Mouse (Mus musculus) liver, postnatal 0 days (tissue): ENCODE measurements at regions not wholly inside any gene's neighbourhood (a gene's known extent, or its start where the extent isn't known, plus 50 kb on each side); places are given as distances from the start of the nearest gene placed in this dataset.

Experiments used
- ATAC-seq: fragments of 200-750 bp; cut with Nextera tagmentation; 2 replicates; pipeline ENCODE4 v1.8.0; 2017; ENCODE audit warnings: mild to moderate bottlenecking, moderate library complexity
- DNase-seq: peaks from one replicate; pipeline ENCODE4 v3.0.0-alpha.2; 2016
- H3K27ac ChIP-seq: fragments of 300-500 bp; sonication (generic); 2 replicates; pipeline ENCODE4 v1.5.1; 2014; ENCODE audit warnings: antibody characterized with exemption, moderate library complexity, mild to moderate bottlenecking, low read depth
- H3K27me3 ChIP-seq: fragments of 300-500 bp; sonication (generic); 2 replicates; pipeline ENCODE4 v1.6.1; 2014; ENCODE audit warnings: low read length, control low read depth, mixed read lengths; ENCODE audit not compliant: insufficient read depth
- H3K36me3 ChIP-seq: fragments of 300-500 bp; sonication (generic); replicated peaks from 2 replicates; pipeline ENCODE4 v1.6.1; 2014; ENCODE audit warnings: mild to moderate bottlenecking, control low read depth, low read length, moderate library complexity, mixed read lengths; ENCODE audit not compliant: insufficient read depth
- H3K4me1 ChIP-seq: fragments of 300-500 bp; sonication (generic); 2 replicates; pipeline ENCODE4 v1.6.1; 2014; ENCODE audit warnings: antibody characterized with exemption, mild to moderate bottlenecking, control low read depth; ENCODE audit not compliant: insufficient read depth
- H3K4me2 ChIP-seq: fragments of 300-500 bp; sonication (generic); 2 replicates; pipeline ENCODE4 v1.6.1; 2014; ENCODE audit warnings: low read depth, mild to moderate bottlenecking, low read length, moderate library complexity, mixed read lengths
- H3K4me3 ChIP-seq: fragments of 300-500 bp; sonication (generic); 2 replicates; pipeline ENCODE4 v1.5.1; 2014; ENCODE audit warnings: low read depth, low read length
- H3K9ac ChIP-seq: fragments of 300-500 bp; sonication (generic); replicated peaks from 2 replicates; pipeline ENCODE4 v1.6.1; 2014; ENCODE audit warnings: mild to moderate bottlenecking, moderate library complexity
- H3K9me3 ChIP-seq: fragments of 300-500 bp; sonication (generic); 2 replicates; pipeline ENCODE4 v1.6.1; 2016; ENCODE audit warnings: mild to moderate bottlenecking, control low read depth, low read length, mixed read lengths
- CTCF ChIP-seq: sonication (generic); IDR thresholded peaks from 2 replicates; pipeline ENCODE4 v1.5.1; 2016; ENCODE audit warnings: antibody characterized with exemption, low read depth
- EP300 ChIP-seq: IDR thresholded peaks from 2 replicates; pipeline ENCODE4 v1.6.1; 2016; ENCODE audit warnings: antibody characterized with exemption, low read depth, mild to moderate bottlenecking
- WGBS: fragments of 180-500 bp; shearing (Covaris S2); extraction: QIAGEN DNeasy Blood & Tissue Kit; methylation state at CpG from one replicate; pipeline ENCODE4 v1.1.7; 2014; ENCODE audit not compliant: insufficient replicate concordance; 5-methylcytosine and 5-hydroxymethylcytosine counted together

DNA sequence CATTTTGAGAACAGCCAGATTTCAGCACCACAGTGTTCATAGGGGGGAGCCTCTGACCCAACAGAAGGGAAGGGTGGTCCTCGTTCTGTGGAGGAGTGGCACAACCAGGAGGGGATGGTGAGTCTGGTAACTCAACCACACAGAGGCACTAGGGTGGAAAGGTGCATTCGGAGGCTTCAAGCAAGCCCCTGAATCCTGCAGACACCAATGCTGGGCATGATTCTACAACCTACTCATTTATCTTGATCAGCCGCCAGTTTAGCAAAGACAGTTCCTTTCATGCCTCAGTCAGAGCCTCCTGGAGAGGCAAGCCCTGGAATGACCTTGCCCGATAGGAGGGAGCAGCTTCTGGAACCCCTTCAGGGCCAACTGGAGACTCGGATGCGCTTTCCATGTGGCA is 223.1 kb upstream of the Shh start:
- H3K27me3 ChIP-seq = no peaks in the 10 kb centered on the region
- ATAC-seq (no peak), DNase-seq (no peak)
- H3K9ac ChIP-seq = no peak overlapping the region
- no peak overlapping the region for H3K27ac ChIP-seq
- 62% methylated on average over 6 of the region's 6 CpGs for WGBS
- H3K4me1 ChIP-seq = no peaks in the 10 kb centered on the region
- no peak overlapping the region for H3K4me3 ChIP-seq
- H3K9me3 ChIP-seq = no peaks in the 10 kb centered on the region
- H3K4me2 ChIP-seq = no peak overlapping the region
- H3K36me3 ChIP-seq = no peaks in the 10 kb centered on the region
- TF ChIP-seq EP300 (no peak), CTCF (no peak)

DNA sequence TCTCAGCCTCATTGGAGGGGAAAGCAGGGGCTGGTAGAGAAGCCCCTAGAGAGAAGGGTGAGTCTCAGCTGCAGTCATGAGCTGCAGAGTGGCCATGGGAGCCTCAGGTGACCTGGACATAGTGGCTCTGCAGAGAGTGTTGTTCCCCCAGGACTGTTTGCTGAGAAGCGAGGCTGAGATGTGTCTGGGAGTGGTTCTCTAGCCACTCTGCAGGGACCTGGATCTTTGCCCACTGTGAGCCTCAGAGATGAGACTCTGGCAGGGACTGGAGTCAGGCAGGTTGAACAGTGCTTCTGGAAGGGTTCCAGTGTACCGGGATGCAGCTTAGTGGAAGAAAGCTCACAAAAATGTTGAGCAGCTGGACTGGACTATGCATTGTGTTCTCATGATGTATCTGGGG is 222.6 kb upstream of the Shh start:
- no peak for ATAC-seq
- Histone ChIP-seq H3K4me3 (no peak overlapping the region), H3K9ac (no peak overlapping the region), H3K27ac (no peak overlapping the region), H3K4me1 (no peaks in the 10 kb centered on the region), H3K27me3 (no peaks in the 10 kb centered on the region), H3K9me3 (no peaks in the 10 kb centered on the region), H3K4me2 (no peak overlapping the region), H3K36me3 (no peaks in the 10 kb centered on the region)
- DNase-seq = no peak
- WGBS = 58% methylated on average over 2 of the region's 2 CpGs
- TF ChIP-seq EP300 (no peak), CTCF (no peak)

GRCm38 (mm10) chr5:28689136-28689535 is 222.1 kb upstream of the Shh start:
- H3K4me2 ChIP-seq = no peak overlapping the region
- H3K4me1 ChIP-seq = no peaks in the 10 kb centered on the region
- no peaks in the 10 kb centered on the region for H3K27me3 ChIP-seq
- H3K4me3 ChIP-seq = no peak overlapping the region
- WGBS = 56% methylated on average over 3 of the region's 3 CpGs
- no peaks in the 10 kb centered on the region for H3K36me3 ChIP-seq
- no peak for DNase-seq
- ATAC-seq = no peak
- no peak overlapping the region for H3K27ac ChIP-seq
- no peak overlapping the region for H3K9ac ChIP-seq
- H3K9me3 ChIP-seq = no peaks in the 10 kb centered on the region
- TF ChIP-seq CTCF = no peak
- no peak for TF ChIP-seq EP300

DNA sequence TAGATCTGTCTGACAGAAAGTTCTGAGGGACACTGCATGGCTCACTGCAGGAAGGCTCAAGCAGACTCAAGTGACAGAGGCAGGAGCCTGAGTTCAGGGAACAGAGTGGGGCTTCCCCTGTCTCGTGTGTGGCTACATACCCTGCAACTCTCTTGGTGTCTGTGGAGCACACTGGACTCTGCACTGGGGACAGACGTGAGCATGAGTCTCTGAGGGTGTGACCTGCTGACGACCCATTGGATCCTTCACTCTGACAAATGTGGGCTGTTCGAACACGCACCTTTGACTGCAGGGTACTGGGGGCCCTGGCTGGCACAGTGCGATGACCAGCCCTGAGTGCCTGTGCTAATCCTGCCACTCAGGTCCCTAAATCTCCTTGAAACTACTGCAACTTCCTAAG is 215.8 kb upstream of the Shh start:
- ATAC-seq (no peak), DNase-seq (no peak)
- WGBS = 69% methylated on average over 6 of the region's 6 CpGs

DNA sequence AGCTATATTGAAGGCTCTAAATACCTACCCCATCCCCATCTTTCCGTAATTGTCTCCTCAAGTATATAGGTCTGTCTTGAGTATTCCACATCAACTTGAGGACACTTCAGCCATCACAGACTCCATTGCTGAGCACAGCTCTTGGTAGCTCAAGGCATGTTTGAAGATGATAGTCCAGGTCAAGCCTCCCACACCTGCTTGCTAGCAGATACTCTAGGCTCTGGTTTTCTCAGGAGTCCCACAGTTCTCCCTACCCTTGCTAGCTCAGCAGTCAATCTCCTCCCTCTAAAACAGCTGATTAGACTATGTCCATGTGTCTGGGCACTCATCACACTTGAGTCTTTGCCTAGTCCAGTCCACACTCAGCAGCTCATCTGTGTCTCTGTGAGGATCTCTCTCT is 213.3 kb upstream of the Shh start:
- Histone ChIP-seq H3K9ac (no peak overlapping the region), H3K27ac (no peak overlapping the region), H3K9me3 (no peaks in the 10 kb centered on the region), H3K4me1 (no peaks in the 10 kb centered on the region), H3K4me2 (no peak overlapping the region), H3K36me3 (no peaks in the 10 kb centered on the region), H3K27me3 (no peaks in the 10 kb centered on the region), H3K4me3 (no peak overlapping the region)
- 83% methylated on average over 1 of the region's 1 CpGs for WGBS
- DNase-seq (no peak), ATAC-seq (no peak)
- no peak for TF ChIP-seq CTCF

More for the DNA sequence above, 215.8 kb upstream of the Shh start:
- Histone ChIP-seq H3K4me1 (no peaks in the 10 kb centered on the region), H3K36me3 (no peaks in the 10 kb centered on the region), H3K9ac (no peak overlapping the region), H3K27ac (no peak overlapping the region), H3K9me3 (no peaks in the 10 kb centered on the region), H3K4me3 (no peak overlapping the region), H3K27me3 (no peaks in the 10 kb centered on the region), H3K4me2 (no peak overlapping the region)
- no peak for TF ChIP-seq CTCF
- no peak for TF ChIP-seq EP300

- no peak overlapping the region for H3K27ac ChIP-seq
- ATAC-seq (no peak), DNase-seq (no peak)
- H3K9me3 ChIP-seq = no peaks in the 10 kb centered on the region
- H3K36me3 ChIP-seq = no peaks in the 10 kb centered on the region
- no peak overlapping the region for H3K9ac ChIP-seq
- 69% methylated on average over 1 of the region's 1 CpGs for WGBS
- H3K4me2 ChIP-seq = no peak overlapping the region
- no peaks in the 10 kb centered on the region for H3K4me1 ChIP-seq
- no peak overlapping the region for H3K4me3 ChIP-seq
- TF ChIP-seq CTCF (no peak), EP300 (no peak)
- no peaks in the 10 kb centered on the region for H3K27me3 ChIP-seq
Observed at GRCm38 (mm10) chr5:28679761-28680160, 212.7 kb upstream of the Shh start.

DNA sequence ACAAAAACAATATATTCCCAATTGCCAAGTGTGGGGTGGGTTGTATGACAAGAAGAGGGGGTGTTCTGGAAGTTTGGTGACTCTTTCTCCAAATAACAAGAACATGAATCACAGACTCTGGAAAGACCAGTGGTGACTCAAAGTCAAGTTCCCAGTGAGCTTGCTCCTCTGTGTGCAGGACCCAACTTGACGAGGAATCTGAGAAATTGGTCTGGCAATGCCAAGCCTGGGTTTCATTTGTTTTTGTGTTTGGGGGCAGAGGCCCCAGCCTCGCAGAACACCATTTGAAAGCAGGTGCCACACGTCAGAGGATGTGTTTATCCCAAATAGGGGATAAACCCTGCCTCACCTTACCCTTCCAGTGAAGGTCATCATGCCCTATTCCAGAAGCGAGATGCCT is 163.1 kb upstream of the Shh start:
- WGBS = 78% methylated on average over 4 of the region's 4 CpGs
- no peaks in the 10 kb centered on the region for H3K36me3 ChIP-seq
- TF ChIP-seq EP300 = no peak
- TF ChIP-seq CTCF = no peak
- no peak overlapping the region for H3K27ac ChIP-seq
- H3K9ac ChIP-seq = no peak overlapping the region
- DNase-seq = no peak
- H3K4me2 ChIP-seq = no peak overlapping the region
- no peaks in the 10 kb centered on the region for H3K4me1 ChIP-seq
- H3K4me3 ChIP-seq = no peak overlapping the region
- no peaks in the 10 kb centered on the region for H3K9me3 ChIP-seq
- no peak for ATAC-seq
- H3K27me3 ChIP-seq = no peaks in the 10 kb centered on the region
